Mouse (Mus musculus) cerebellum, adult (tissue): ENCODE data around the gene Alas2.

Source experiments
- ATAC-seq: cut with Nextera tagmentation; 2 replicates; pipeline ENCODE4 v1.9.2; 2017; ENCODE audit warnings: mild to moderate bottlenecking, moderate library complexity, mixed read lengths; ENCODE audit not compliant: insufficient number of reproducible peaks, low FRiP score, low TSS enrichment

Gene Alas2

DNA sequence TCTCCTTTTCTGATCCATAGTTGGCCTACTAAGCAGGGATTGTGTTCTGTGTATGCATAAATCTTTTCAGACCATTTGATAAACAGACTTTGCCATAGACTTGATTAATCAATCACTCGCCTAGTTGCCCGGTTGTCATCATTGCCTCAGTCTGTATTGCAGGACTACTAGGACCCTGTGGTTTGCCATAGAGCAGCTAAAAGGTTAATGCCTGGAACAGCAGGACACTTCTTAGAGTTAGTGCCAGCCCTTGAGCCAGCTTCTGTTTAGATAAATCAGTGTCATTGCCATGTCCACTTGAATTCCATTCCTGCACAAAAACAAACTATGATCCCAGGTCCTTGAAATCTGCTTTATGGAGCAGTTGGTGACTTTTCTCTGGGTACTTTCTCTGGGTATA is 51.7 kb downstream of the Alas2 start:
- ATAC-seq: no peak
